Mouse (Mus musculus) thymus, postnatal 25 days (tissue): ENCODE results near the gene Pde8a.

ENCODE experiments used
- DNase-seq: peaks from one replicate; pipeline ENCODE4 v3.0.0; 2022

Gene Pde8a

GRCm38 (mm10) chr7:81286946-81287345, 73.5 kb downstream of the Pde8a start:
- no peak for DNase-seq

GRCm38 (mm10) chr7:81295169-81295568, 81.8 kb downstream of the Pde8a start:
- DNase-seq, result no peak

GRCm38 (mm10) chr7:81298206-81298605, 84.8 kb downstream of the Pde8a start:
- no peak for DNase-seq

DNA sequence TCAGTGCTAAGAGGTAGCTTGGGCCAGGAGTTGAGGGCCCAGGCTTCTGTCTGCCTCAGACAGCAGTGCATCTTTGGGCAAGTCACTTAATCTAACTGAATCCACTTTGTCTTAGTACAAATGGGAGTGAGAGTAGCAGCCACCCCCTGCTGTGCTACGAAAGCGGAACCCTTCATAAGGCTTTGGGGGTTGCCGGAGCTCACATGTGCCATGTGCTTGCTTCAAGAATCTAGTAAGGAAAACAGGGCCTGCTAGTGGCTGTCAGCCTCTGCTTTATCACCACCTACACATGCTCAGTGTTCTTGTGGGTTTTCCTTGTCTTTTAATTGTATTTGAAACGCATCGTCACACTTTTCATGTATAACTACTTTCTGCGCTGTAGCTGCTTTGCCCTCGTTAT, 87.9 kb downstream of the Pde8a start:
- DNase-seq, result no peak

DNA sequence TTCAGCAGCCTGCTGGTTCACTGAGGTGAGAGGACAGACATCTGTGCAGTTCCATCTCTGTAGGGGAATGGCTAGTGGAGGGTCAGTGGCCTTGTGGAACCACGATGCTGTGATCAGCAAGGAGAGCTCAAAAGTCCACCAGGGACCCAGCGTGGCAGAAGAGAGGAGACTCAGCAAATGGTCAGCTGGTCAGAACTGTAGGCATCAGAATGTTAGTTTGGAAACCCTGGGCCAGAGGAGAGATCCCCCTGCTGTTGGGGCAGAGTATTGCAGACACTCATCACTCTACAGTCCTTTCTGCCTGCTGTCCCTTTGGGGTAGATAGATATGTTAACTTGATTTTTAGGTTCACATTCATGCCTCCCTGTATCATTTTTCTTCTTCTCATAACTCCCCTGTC, 90.3 kb downstream of the Pde8a start:
- DNase-seq, result peak; percentile 28

DNA sequence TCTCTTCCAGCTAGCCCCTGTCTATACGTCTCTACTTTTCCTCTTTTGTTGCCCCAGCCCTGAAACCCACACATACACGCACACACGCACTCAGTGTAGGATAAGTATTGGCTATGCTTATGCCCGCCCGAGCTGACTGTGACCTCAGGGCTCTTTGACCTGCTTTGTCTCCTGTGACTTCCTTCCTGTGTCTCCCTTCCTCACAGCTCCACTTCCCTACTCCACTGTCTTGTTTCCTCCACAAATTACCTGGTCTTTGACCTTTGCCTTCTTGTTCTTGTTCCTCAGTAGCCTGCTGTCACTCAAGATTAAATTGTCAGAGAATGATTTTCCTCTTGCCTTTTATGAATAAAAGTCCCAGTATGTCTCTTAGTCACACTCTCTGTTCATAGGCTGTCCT, 90.7 kb downstream of the Pde8a start:
- DNase-seq, result no peak

GRCm38 (mm10) chr7:81304675-81305074, 91.3 kb downstream of the Pde8a start:
- no peak for DNase-seq

DNA sequence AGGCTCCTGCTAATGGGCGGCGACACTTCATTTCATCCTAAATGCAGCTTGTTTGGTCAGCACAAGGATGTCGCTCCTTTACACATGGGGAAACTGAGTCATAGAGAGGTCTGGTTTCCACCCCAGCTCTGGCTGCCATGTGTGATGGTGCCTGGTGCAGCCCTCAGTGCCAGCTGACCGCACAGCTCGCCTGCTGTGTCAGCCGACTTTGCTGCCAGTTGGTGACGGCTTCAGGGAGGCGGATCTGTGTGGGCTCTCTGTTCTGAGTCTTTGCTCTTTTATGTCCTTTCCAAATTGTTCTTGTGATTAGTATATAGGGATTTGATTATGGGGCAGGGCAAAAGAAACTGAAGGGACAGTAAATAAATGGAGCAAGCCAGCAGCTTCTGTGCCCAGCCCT, 94.3 kb downstream of the Pde8a start:
- DNase-seq, result no peak

DNA sequence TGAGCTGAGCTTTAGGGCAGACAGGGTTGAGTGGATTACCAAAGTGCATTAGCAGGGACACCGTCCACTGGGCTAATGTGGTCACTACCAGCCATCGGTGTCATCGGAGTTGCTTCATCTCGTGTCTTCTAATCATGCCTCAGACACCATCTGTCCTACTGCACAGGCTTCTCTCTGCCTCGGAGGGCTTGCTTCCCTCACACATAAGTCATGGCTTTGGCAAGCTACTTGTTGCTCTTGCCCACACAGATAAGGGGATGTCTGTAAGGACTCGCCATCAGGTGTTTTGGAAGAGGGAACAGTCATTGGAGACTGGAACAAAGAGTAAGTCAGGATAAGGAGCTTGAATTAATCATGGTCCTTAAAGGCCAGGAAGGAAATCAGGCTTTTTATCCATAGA, 95.9 kb downstream of the Pde8a start:
- DNase-seq, result no peak

DNA sequence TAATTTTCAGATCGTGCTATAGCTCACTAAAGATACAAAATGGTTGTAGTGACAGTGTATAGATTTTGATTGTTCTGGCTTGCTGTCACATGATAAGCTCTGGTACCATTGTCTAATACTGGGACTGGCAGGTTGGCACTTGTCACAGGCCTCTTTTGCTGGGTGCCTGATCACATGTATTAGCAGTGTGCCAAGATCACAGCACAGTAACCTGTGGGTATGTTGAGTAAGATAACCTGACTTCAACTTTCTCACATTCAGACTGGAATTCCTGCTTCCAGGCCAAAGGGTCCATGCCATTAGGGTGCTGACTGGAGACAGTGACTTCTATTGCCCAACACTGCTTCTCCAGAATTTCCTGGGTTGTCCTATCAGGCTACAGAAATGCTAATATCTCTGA, 97.7 kb downstream of the Pde8a start:
- no peak for DNase-seq

- DNase-seq, result no peak
Observed at GRCm38 (mm10) chr7:81311581-81311980, 98.2 kb downstream of the Pde8a start.

DNA sequence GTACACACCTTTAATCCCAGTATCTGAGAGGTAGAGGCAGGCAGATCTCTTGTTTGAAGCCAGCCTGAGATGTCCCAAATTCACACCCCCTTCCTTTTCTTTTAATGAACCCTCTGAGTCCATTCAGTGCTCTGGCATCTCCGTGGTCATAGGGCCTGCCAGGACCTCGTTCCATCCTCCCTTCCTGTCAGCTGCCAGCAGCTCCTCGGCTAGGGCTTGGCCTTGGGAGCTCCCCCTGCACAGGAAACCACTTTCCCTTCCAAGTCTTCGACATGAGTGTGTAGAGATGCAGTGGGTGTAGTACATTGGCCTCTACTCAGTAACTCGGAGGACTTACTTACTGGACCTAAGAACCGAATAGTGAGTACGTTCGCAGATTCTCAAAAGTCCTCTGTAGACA, 102.2 kb downstream of the Pde8a start:
- DNase-seq, result no peak

DNA sequence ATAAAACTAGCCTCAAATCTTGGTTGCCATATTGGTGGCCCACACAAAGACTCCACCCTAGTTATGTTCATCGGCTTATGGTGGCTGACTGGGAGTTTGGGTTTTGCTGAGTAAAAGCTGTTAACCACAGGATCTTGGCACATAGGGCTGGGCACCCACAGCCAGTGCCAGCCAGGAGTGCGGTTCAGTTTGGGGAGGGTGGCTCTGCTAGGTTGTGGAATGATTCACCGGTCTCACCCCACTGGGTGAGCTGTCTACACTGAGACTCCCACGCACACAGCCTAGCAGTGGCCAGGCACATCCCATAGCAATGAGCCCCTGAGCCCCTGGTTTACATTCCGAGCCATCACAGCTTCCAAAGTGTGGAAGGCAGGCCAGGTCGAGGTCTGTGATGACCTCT, 106.4 kb downstream of the Pde8a start:
- no peak for DNase-seq

DNA sequence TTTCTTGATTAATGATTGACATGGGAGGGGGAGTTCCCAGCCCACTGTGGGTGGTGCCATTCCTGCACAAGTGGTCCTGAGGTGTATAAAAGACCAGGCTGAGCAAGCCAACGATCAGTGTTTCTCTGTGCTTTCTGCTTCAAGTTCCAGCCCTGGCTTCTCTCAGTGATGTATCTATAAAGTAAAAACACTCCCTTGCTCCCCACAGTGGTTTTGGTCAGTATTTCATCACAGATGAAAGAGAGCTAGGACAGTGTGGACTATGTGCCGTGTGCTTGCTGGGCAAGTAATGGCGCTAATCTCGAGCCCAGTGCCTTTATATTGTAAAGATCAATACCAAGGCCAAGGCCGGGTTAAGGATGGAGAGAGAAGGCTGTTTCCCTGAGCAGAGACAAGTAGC, 108.4 kb downstream of the Pde8a start:
- DNase-seq, result no peak

DNA sequence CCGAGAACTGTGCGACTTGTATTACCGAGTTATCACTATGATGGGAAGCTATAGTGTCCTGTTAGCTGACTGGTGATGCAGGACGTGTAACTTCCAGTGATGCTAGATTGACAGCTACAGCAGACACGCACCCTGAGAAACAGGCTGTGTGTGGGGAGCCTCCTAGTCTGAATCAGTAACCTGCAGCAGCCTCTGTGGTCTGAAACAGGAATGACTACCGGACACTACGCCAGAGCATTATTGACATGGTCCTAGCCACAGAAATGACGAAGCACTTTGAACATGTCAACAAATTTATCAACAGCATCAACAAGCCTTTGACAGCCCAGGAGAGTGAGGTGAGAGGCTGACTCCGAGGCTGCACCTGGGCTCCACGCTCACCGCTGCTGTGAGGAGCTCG, 112.6 kb downstream of the Pde8a start:
- DNase-seq, result no peak

GRCm38 (mm10) chr7:81326859-81327258, 113.5 kb downstream of the Pde8a start:
- DNase-seq, result no peak

- no peak for DNase-seq
Observed at GRCm38 (mm10) chr7:81327661-81328060, 114.3 kb downstream of the Pde8a start.

DNA sequence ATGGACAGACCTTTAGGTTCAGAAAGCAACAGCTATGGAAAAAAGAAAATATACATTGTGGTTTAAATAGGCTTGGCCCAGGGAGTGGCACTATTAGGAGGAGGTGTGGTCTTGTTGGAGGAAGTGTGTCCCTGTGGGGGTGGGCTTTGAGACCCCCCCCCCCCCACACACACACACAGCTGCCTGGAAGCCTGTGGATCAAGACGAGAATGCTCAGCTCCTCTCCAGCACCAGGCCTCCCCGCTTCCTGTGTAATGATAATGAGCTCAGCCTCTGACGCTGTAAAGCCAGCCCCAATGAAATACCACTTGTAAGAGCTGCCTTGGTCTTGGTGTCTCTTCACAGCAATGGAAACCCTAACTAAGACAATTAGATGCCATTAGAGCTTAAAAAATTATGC, 117.4 kb downstream of the Pde8a start:
- no peak for DNase-seq

- no peak for DNase-seq
Observed at GRCm38 (mm10) chr7:81331851-81332250, 118.5 kb downstream of the Pde8a start.

DNA sequence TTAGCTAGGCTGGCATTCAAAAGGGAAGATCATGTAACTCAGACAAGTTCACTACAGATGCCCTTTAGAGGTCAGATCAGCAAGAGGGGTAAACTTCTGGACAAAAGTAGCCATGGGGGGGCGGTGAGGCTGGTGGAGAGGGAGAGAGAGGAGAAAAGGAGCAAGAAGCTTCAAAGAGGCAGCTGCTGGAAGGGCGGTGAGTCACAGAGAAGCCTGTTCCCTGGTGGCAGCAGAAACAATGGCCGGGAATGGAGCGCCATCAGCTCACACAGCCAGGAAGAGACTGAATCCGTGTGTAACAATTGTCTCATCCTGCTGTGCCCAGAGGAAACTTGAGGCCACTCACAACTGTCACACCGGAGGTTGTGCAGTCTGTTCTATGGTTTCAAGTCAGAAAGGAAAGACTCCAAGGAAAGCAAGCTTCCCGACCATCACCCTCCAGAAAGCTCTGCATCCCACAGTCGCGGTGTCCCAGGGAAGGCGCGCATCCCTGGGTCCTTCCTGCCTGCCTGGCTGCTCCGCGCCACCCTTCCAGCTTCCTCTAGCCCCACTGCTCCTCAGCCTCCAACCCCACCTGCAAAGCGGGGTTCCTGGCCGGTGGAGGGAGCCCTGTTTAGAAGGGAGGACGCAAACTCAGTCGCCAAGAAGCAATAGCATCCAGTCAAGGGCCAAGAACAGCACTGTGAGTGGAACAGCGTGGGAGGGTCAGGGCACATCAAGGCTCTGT, 122.5 kb downstream of the Pde8a start:
- no peak for DNase-seq

- DNase-seq, result peak; percentile 50
Observed at GRCm38 (mm10) chr7:81336432-81336786, 123.0 kb downstream of the Pde8a start.

GRCm38 (mm10) chr7:81337785-81338521, 124.6 kb downstream of the Pde8a start:
- no peak for DNase-seq

DNA sequence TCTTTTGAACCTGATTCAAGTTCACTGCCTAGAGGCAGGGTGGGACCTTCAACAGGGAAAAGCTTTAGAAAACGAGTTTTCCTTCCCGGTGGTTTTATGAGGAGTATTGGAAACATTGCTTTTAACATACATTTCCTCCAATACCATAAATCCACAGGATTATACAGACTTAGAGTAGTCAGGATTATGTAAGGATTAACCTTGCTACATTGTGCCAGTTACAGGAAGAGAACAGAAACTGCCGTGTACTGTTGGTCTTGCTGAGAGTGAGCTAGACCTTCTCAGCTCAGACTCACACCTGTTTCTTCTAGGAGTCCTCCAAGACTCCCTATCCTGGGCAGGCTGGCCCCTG, 125.1 kb downstream of the Pde8a start:
- no peak for DNase-seq

- DNase-seq, result peak; percentile 65
Observed at GRCm38 (mm10) chr7:81339783-81340182, 126.4 kb downstream of the Pde8a start.

GRCm38 (mm10) chr7:81341563-81341962, 128.2 kb downstream of the Pde8a start:
- no peak for DNase-seq
